Mouse (Mus musculus): ENCODE measurements around the gene Nkd2. TPM values are rescaled to one million over a fixed set of nuclear protein-coding genes. Genes with fewer than 3 reads are reported as not detected.

Nkd2 gene
- polyA plus RNA-seq, 1 experiment from 2014 or later, result 7.8 TPM

DNA sequence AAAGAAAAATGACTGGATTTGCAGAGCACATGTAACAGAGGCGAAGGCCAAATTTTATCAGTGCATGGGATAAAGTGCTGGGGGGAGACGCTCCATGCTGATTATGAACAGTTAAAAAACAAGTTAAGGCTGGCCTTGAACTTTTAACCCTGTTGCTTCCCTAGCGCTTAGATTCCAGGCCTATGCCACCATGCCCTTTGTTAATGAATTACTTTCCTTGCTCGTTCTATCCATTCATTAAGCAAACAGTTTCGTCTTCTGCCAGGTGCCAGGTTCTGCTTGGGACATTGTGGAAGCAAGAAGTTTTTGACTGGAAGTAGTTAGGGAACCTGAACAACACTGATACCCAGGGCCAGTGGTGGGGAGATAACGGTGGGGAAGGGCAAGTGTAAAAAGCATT, 23.7 kb downstream of the Nkd2 start:
- no peak for ATAC-seq (ENCODE audit: low FRiP score, low TSS enrichment)
- Histone ChIP-seq H3K27me3 (ENCODE audit: insufficient read depth, low read length) (no peaks in the 10 kb centered on the region), H3K36me3 (ENCODE audit: insufficient read depth, low read length) (no peaks in the 10 kb centered on the region), H3K4me2 (replicated peaks; ENCODE audit: low read depth, low read length) (no peak overlapping the region), H3K9me3 (ENCODE audit: low read length) (no peaks in the 10 kb centered on the region), H3K4me1 (ENCODE audit: insufficient read depth, low read length) (no peaks in the 10 kb centered on the region; the same call in 1 of the 2 replicates), H3K4me3 (ENCODE audit: low read length) (no peak overlapping the region), H3K9ac (replicated peaks; ENCODE audit: low read length) (no peak overlapping the region), H3K27ac (ENCODE audit: low read length) (no peak overlapping the region)
- WGBS, result 67% methylated on average over 6 of the region's 6 CpGs

- H3K4me3 ChIP-seq (ENCODE audit: low read length), result no peak overlapping the region
- 62% methylated on average over 4 of the region's 4 CpGs for WGBS
- ATAC-seq (ENCODE audit: low FRiP score, low TSS enrichment), result peak; percentile 21
- no peaks in the 10 kb centered on the region; the same call in 1 of the 2 replicates for H3K4me1 ChIP-seq (ENCODE audit: insufficient read depth, low read length)
- no peak overlapping the region for H3K9ac ChIP-seq (replicated peaks; ENCODE audit: low read length)
- no peaks in the 10 kb centered on the region for H3K27me3 ChIP-seq (ENCODE audit: insufficient read depth, low read length)
- no peaks in the 10 kb centered on the region for H3K36me3 ChIP-seq (ENCODE audit: insufficient read depth, low read length)
- H3K9me3 ChIP-seq (ENCODE audit: low read length), result no peaks in the 10 kb centered on the region
- H3K27ac ChIP-seq (ENCODE audit: low read length), result no peak overlapping the region
- no peak overlapping the region for H3K4me2 ChIP-seq (replicated peaks; ENCODE audit: low read depth, low read length)
These were observed 25.1 kb downstream of the Nkd2 start for GRCm38 (mm10) chr13:73822187-73822800.

DNA sequence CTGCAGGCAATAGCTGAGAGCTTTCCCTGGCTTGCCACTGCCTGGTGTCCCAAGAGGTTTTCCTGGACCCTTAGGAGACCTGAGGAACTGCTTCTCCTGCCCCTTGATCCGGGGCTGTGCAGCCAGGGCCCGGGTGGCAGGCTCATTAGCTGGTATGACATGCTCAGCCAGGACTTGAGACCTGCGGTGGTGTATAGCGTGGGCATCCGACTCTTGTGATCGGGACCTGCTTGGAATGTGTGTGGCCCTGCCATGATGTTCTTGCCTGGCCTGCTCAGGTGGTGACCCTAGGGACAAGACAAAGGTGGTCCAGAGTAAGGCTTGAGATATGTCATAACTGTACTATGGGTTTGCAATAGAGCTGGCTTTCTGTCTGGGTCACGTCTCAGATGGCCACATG, 26.2 kb downstream of the Nkd2 start:
- no peak for ATAC-seq (ENCODE audit: low FRiP score, low TSS enrichment)
- Histone ChIP-seq H3K9ac (replicated peaks; ENCODE audit: low read length) (no peak overlapping the region), H3K27ac (ENCODE audit: low read length) (no peak overlapping the region), H3K9me3 (ENCODE audit: low read length) (no peaks in the 10 kb centered on the region), H3K4me1 (ENCODE audit: insufficient read depth, low read length) (peaks cover 7% of the 10 kb centered on the region; the same call in 1 of the 2 replicates), H3K27me3 (ENCODE audit: insufficient read depth, low read length) (no peaks in the 10 kb centered on the region), H3K4me3 (ENCODE audit: low read length) (no peak overlapping the region), H3K4me2 (replicated peaks; ENCODE audit: low read depth, low read length) (no peak overlapping the region), H3K36me3 (ENCODE audit: insufficient read depth, low read length) (no peaks in the 10 kb centered on the region)
- 83% methylated on average over 7 of the region's 7 CpGs for WGBS

DNA sequence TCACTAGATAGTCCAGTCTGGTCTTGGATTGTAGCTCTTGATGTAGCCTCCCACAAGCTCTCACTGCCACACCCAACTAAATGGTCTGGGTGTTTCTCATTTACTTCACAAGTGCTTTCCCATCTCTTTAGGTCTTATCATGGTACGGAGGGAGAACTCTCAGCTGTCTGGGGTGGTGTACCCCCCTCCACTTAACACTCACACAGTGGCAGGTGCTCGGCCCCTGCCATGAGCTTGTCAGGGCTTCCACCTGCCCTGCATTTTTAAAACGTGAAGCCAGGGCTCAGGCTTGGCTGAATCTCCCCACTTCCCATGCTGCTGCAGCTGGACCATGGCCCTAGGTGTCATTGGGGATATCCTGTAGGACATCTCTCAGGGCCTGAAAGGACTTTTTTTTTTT, 28.5 kb downstream of the Nkd2 start:
- ATAC-seq (ENCODE audit: low FRiP score, low TSS enrichment), result no peak

DNA sequence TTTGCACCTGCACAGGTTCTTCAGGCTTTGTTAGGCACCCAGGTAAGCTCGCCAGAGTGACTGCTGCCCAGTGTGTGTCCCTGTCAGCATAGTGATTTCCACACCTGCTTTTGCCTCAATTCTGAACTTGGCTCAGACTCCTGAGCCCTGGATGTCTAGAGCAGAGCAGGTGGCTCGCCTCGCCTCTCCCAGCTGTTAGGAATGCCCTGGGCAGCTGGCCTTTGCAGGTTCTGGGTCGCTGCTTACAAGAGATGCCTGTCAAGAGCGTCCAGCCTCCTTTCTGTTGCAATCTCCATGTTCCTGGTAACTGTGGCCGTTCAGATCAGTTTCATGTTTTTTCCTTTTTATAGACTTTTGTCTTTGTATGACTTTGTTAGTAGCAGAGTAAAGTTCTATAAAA, 31.1 kb downstream of the Nkd2 start:
- Histone ChIP-seq H3K4me2 (replicated peaks; ENCODE audit: low read depth, low read length) (no peak overlapping the region), H3K9me3 (ENCODE audit: low read length) (no peaks in the 10 kb centered on the region), H3K27ac (ENCODE audit: low read length) (peak overlapping the region; percentile 52; the same call in 1 of the 2 replicates), H3K4me1 (ENCODE audit: insufficient read depth, low read length) (peaks cover 11% of the 10 kb centered on the region; the same call in 1 of the 2 replicates), H3K36me3 (ENCODE audit: insufficient read depth, low read length) (peaks cover 27% of the 10 kb centered on the region), H3K27me3 (ENCODE audit: insufficient read depth, low read length) (no peaks in the 10 kb centered on the region), H3K9ac (replicated peaks; ENCODE audit: low read length) (no peak overlapping the region), H3K4me3 (ENCODE audit: low read length) (no peak overlapping the region)
- WGBS, result 46% methylated on average over 6 of the region's 6 CpGs
- ATAC-seq (ENCODE audit: low FRiP score, low TSS enrichment), result peak; percentile 83

More for the DNA sequence above, 28.5 kb downstream of the Nkd2 start:
- Histone ChIP-seq H3K27ac (ENCODE audit: low read length) (no peak overlapping the region), H3K9me3 (ENCODE audit: low read length) (no peaks in the 10 kb centered on the region), H3K4me3 (ENCODE audit: low read length) (no peak overlapping the region), H3K36me3 (ENCODE audit: insufficient read depth, low read length) (peaks cover 12% of the 10 kb centered on the region; the same call in 1 of the 2 replicates), H3K4me1 (ENCODE audit: insufficient read depth, low read length) (peaks cover 11% of the 10 kb centered on the region; the same call in 1 of the 2 replicates), H3K4me2 (replicated peaks; ENCODE audit: low read depth, low read length) (no peak overlapping the region), H3K9ac (replicated peaks; ENCODE audit: low read length) (no peak overlapping the region), H3K27me3 (ENCODE audit: insufficient read depth, low read length) (no peaks in the 10 kb centered on the region)
- WGBS, result 74% methylated on average over 3 of the region's 3 CpGs

GRCm38 (mm10) chr13:73814181-73814580, 33.2 kb downstream of the Nkd2 start:
- Histone ChIP-seq H3K4me2 (replicated peaks; ENCODE audit: low read depth, low read length) (no peak overlapping the region), H3K36me3 (ENCODE audit: insufficient read depth, low read length) (peaks cover 43% of the 10 kb centered on the region), H3K9me3 (ENCODE audit: low read length) (no peaks in the 10 kb centered on the region), H3K4me1 (ENCODE audit: insufficient read depth, low read length) (peaks cover 11% of the 10 kb centered on the region; the same call in 1 of the 2 replicates), H3K27ac (ENCODE audit: low read length) (no peak overlapping the region), H3K4me3 (ENCODE audit: low read length) (no peak overlapping the region), H3K27me3 (ENCODE audit: insufficient read depth, low read length) (no peaks in the 10 kb centered on the region), H3K9ac (replicated peaks; ENCODE audit: low read length) (no peak overlapping the region)
- 89% methylated on average over 7 of the region's 7 CpGs for WGBS
- no peak for ATAC-seq (ENCODE audit: low FRiP score, low TSS enrichment)

DNA sequence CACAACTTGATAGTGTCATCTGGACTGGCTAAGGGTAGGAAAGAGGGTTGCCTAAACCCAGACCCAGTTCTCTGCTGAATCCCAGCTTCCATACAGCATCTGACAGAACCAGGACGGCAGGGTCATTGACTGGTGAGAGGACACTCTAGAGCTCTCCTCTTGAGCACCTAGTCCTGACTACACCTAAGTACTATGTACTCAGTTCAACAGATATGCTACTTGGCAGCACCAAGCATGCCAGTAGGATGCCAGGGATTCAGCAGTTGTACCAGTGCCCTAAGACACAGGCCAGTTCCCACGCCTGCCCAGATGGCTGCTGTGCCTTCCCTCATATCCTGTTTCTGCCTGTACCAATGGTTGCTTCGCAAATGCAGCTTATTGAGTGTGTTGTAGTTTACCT, 34.5 kb downstream of the Nkd2 start:
- WGBS, result 96% methylated on average over 3 of the region's 3 CpGs
- Histone ChIP-seq H3K36me3 (ENCODE audit: insufficient read depth, low read length) (peaks cover 49% of the 10 kb centered on the region), H3K4me2 (replicated peaks; ENCODE audit: low read depth, low read length) (no peak overlapping the region), H3K27ac (ENCODE audit: low read length) (no peak overlapping the region), H3K9me3 (ENCODE audit: low read length) (no peaks in the 10 kb centered on the region), H3K4me3 (ENCODE audit: low read length) (no peak overlapping the region), H3K4me1 (ENCODE audit: insufficient read depth, low read length) (peaks cover 11% of the 10 kb centered on the region; the same call in 1 of the 2 replicates), H3K9ac (replicated peaks; ENCODE audit: low read length) (no peak overlapping the region), H3K27me3 (ENCODE audit: insufficient read depth, low read length) (no peaks in the 10 kb centered on the region)
- ATAC-seq (ENCODE audit: low FRiP score, low TSS enrichment), result no peak

- ATAC-seq (ENCODE audit: low FRiP score, low TSS enrichment), result no peak
- 94% methylated on average over 5 of the region's 5 CpGs for WGBS
- Histone ChIP-seq H3K9ac (replicated peaks; ENCODE audit: low read length) (no peak overlapping the region), H3K9me3 (ENCODE audit: low read length) (no peaks in the 10 kb centered on the region), H3K4me2 (replicated peaks; ENCODE audit: low read depth, low read length) (no peak overlapping the region), H3K4me3 (ENCODE audit: low read length) (no peak overlapping the region), H3K27me3 (ENCODE audit: insufficient read depth, low read length) (no peaks in the 10 kb centered on the region), H3K27ac (ENCODE audit: low read length) (no peak overlapping the region), H3K4me1 (ENCODE audit: insufficient read depth, low read length) (no peaks in the 10 kb centered on the region), H3K36me3 (ENCODE audit: insufficient read depth, low read length) (peaks cover 44% of the 10 kb centered on the region)
These were observed 42.5 kb downstream of the Nkd2 start for GRCm38 (mm10) chr13:73804914-73805313.

DNA sequence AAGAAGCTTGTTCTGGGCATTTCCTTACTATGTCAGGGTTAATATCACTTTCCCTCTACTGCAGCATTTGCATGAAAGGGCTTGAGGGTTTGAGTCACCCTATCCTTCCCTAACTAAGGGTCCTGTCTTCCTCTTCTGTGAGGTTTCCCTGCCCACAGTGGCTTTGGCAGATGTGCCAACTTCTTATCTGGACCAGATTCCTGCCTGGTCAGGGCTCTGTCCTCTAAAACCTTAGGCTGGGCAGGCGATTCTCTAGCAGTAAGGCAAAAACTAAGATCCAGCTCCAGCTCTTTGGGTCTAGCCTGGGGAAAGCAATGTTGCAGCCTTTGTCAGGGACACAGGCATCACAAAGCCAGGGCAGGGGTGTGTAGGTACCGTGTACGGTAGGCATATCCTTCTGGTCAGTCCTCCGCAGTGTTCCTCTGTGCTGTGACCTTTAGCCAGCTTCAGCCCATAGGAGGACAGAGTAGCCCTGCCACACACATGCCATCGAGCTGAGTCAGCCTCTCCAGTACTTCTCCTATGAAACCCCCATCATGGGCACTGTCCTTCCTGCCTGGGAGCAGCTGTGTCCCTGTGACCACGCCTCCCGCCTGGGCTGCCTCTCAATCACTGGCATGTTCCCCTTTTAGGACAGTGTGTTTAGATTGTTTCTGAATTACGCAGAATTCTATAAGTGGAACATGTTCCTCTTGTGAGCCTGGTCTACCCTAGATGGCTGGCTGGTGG, 43.8 kb downstream of the Nkd2 start:
- no peak overlapping the region for H3K4me2 ChIP-seq (replicated peaks; ENCODE audit: low read depth, low read length)
- no peak overlapping the region for H3K27ac ChIP-seq (ENCODE audit: low read length)
- no peak overlapping the region for H3K4me3 ChIP-seq (ENCODE audit: low read length)
- ATAC-seq (ENCODE audit: low FRiP score, low TSS enrichment), result peak; percentile 66
- H3K36me3 ChIP-seq (ENCODE audit: insufficient read depth, low read length), result peaks cover 46% of the 10 kb centered on the region
- no peaks in the 10 kb centered on the region for H3K9me3 ChIP-seq (ENCODE audit: low read length)
- no peak overlapping the region for H3K9ac ChIP-seq (replicated peaks; ENCODE audit: low read length)
- no peaks in the 10 kb centered on the region for H3K27me3 ChIP-seq (ENCODE audit: insufficient read depth, low read length)
- 87% methylated on average over 8 of the region's 8 CpGs for WGBS
- H3K4me1 ChIP-seq (ENCODE audit: insufficient read depth, low read length), result no peaks in the 10 kb centered on the region

GRCm38 (mm10) chr13:73799110-73799509, 48.3 kb downstream of the Nkd2 start:
- Histone ChIP-seq H3K4me3 (ENCODE audit: low read length) (no peak overlapping the region), H3K9me3 (ENCODE audit: low read length) (no peaks in the 10 kb centered on the region), H3K27me3 (ENCODE audit: insufficient read depth, low read length) (no peaks in the 10 kb centered on the region), H3K9ac (replicated peaks; ENCODE audit: low read length) (no peak overlapping the region), H3K4me1 (ENCODE audit: insufficient read depth, low read length) (no peaks in the 10 kb centered on the region), H3K4me2 (replicated peaks; ENCODE audit: low read depth, low read length) (no peak overlapping the region), H3K36me3 (ENCODE audit: insufficient read depth, low read length) (peaks cover 68% of the 10 kb centered on the region), H3K27ac (ENCODE audit: low read length) (no peak overlapping the region)
- 90% methylated on average over 5 of the region's 5 CpGs for WGBS
- no peak for ATAC-seq (ENCODE audit: low FRiP score, low TSS enrichment)
